Mouse (Mus musculus) cerebellum, adult 11-12 months (tissue): Measurements from ENCODE around the gene Adamts6.

Source experiments
- DNase-seq: peaks from one replicate; pipeline ENCODE4 v3.0.0; 2022

The Adamts6 gene

DNA sequence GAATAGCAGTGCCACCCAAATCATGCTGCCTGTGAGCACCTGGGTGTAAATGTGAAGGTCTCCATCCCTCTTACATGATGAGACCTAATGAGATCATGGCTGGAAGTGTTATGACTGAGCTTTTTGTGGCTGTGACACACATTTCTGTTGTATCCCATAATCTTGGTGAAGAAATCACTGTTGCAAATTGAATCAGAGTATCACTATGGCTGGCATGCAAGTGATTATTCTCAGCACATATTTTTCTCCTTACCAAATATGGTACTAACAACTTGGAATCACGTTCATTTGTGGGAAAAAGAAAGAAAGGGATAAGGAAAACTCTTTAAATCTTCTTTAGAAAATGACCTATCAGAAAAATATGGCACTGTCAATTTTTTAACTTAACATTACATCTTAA lies 180.4 kb downstream of the Adamts6 start:
- no peak for DNase-seq

DNA sequence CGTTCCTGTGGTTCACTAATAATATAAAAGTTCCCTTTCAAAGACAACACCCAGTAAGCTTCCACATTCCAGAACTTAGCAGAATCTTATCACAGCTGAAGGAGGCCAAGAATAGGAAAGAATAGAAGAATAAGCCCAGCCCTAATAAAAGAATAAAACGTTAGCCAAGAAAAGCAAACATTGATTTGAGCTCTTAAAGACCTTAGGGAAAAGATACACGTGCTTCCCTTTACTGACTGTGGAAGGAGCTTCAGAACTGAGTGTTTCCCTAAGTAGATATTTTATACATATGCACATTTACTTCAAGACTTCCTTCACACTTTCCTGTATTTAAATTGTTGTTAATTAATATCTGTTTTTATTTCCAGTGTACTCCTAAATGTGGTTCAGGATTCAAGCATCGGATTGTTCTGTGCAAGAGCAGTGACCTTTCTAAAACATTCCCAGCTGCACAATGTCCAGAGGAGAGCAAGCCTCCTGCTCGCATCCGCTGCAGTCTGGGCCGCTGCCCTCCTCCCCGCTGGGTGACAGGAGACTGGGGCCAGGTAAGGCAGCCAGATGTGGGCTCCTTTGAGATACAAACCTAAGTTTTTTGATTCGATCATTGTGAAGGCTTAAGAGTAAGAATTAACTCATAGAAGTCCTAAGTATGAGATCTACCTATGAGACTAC lies 188.8 kb downstream of the Adamts6 start:
- no peak for DNase-seq

DNA sequence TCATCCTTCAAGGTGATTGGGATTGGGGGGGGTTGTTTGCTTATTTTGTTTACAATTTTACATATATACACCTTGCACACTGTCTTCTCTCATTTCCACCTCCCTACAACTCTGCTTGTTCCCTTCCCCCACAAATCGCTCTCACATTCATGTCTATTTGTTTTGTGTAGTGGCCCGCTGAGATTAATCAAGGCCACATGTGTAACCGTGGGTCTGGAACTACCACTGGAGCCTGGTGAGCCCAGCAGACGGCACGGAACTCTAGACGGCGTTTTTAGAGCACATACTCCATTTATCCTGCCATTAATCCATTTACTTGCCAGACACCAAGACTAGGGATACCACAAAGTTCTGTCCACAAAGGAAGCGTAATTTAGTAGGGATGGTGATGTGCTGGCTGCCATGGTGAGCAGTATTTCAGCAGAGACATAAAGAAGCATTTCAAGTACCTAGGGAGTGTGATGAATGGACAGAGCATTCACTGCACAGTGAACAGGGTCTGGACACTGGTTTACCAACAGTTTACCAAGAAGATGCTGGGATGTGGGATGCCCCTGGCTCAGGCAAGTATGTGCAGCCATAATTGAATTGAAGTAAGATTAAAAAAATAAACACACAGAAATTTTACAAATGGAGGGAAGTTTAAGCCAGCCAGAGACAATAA lies 194.9 kb downstream of the Adamts6 start:
- no peak for DNase-seq

DNA sequence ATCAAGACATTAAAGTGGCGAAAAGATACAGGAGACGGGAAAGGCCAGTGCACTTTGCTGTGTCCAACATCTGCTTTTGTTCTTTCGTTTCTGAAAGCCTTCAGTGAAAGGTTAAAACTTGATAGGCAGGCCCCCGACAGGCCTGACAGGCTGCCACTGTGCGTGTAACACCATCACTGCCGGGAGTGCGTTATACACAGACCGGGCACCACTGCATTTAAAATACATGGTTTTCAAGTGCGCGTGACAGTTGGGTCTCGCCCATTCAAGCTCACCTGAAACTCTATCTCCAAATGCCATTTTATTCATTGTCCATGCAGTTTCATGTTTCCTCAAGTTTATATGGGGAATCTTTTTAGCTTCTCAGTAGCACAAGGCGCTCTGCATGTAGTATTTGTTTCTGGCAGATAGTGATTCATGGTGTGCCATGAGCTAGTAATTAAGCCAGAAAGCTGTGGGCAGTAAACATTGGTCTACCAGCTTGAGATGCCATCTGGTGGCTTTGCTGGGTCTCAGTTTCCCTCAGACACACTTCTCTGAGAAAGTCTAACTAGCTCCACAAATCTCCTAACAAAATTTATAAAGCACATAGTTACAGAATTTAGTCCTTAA lies 195.6 kb downstream of the Adamts6 start:
- DNase-seq = peak; percentile 12

DNA sequence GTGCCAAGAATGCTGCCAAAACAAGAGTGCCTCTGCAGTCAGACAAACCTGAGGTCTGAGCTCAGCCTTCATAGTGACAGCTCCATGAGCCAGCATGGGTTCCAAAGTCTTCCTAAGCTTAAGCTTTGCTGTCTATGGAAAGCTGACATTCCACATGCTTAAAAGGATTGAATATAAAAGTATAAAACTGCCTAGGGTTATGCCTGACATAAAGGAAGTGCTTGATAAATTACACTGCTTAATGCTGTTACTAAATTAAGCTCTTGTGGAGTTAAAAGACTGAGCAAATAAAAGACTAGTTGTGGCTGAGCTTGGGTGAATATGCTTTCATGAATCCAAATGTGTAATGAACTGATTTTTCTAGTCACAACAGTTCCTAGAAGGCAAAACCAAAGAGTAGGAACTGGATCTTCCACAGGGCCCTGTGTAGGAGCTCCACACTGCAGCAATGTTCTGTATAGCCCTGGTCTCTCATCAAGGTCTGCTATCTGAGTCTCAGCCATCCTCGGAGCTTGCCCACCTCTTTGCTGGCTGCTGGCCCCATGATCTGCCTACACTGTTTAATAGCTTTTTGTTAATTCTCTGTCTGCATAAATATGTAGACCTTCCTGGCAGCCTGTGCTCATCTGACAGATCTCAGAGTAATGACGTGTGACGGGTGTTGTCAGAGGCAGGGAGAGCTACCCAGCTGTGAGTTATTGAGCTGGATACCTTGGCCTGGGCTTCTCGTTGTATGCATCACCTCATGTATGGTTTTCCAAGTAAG lies 203.6 kb downstream of the Adamts6 start:
- no peak for DNase-seq

DNA sequence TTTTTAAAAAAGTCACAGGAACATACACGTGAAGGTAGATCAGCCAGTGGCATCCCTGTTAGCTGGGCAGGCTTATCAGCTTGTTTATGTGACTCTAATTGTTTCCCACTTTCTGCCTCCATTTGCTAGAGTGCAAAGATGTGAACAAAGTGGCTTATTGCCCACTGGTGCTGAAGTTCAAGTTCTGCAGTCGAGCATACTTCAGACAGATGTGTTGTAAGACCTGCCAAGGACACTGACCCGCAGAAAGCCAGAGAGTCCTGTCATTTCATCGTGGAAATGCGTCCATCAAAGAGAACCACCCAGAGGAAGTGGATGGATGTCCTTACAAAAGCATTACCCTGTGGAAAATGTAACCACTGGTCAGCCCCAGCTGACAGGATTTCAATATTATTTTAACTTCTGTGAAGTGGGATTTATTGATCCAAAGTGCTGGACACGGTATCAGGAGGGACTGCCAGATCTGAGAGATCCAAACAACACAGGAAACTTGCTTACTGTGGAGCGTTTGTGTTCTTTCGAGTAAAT lies 205.9 kb downstream of the Adamts6 start:
- no peak for DNase-seq

DNA sequence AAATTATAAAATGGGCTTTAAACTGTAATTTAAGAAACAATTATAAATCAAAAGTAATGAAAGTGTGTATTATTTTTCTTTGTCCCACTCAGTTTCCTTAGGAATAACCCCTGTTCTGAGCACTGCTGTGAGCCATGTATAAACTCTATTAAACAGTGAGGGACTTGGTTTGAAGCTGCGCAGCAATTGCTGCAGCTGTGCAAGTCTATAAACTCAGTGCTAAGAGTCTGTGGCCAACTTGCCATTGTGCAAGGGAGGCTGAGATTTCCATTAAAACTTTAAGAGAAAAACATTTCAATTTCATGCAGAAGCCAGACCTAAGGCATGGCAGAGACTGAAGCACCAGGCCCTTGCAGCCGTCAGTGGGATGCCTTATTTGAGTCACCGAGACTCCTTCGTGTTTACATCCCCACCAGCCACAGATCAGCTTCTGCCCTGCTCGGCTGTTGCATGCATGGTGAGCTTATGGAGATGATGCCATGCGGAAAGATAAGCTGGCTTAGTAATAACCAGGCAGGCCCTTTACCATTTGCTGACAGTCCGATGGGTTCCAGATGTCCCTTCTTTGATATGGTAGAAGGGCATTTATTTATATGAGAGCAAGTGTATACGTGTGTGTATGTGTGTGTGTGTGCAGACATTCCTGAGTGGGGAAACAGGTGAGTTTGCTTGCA lies 206.7 kb downstream of the Adamts6 start:
- DNase-seq = no peak

DNA sequence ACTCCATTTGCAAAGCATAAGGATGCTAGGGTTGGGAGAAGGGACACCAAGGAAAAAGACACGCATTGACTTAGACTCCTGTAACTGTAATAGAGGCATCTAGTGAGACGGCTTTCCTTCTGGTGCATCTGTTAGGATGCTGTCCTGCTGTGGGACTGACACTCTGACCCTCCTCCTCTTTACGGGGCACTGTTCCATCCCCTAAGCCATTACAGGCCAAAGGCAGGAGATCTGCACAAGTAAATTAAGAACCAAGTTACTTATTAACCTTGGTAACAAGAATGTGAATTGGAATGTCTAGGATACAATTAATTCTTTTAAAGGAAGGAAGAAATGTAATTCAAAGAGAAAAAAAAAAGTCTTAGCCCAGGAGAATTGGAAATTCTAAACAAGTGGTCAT lies 210.0 kb downstream of the Adamts6 start:
- DNase-seq = no peak

DNA sequence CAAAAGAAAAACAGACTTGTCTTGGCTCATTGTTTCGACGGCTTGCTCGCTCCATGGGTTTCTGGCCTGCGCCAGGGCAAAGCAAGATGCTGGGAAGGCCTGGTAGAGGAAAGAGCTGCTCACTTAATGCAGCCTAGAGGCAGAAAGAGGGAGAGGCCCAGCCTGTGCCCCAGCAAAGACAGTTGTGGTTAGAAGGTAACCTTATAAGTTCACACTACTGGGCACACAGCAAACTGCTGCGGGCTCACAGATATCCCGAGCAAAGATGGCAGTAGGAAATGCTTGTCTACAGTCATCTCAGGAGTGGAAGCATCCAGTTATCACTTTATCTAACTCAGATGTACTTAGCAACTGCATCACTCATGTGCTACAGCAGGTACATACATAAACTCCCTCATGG lies 211.0 kb downstream of the Adamts6 start:
- DNase-seq = no peak

DNA sequence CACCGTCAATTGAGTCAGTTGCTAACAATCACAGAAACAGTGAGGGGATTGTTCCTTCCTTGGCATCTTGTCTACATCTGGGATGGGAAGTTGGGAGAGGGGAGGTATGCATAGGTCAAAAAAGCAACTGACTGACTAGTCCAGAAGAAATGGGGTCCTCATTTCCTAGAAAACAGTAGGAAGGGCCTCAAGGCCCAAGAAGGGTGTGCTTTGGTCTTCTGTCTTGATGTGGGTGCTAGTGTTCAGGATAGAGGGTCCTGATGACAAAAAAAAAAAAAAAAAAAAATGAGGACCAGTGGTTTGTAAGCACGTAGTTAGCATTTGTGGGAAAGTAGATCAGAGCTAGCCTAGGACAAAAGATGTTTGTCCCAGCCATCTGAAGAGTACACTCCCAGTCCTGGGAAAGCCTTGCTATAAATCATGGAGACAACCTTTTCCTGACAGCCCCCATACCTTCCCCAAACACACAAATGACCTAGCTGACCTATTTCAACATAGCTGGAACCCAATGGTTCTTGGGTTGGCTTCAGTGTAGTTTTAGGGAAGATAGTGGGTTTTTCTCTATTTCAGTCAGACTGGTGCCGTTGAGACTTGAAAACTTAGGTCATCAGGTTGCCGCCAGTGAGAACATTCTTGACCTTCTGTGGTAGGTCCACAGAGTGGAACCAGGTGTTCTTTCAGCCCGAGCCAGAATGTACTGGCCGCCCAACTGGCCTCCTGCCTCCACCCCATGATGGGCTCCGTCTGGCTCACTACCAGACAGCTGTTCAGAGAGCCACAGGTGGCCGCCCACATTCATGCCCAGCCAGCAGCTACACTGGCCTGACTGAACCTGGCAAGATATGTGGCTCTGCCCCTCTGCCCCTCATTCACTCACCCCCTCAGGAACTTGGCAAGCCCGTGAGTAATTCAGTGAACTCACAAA lies 211.7 kb downstream of the Adamts6 start:
- no peak for DNase-seq

DNA sequence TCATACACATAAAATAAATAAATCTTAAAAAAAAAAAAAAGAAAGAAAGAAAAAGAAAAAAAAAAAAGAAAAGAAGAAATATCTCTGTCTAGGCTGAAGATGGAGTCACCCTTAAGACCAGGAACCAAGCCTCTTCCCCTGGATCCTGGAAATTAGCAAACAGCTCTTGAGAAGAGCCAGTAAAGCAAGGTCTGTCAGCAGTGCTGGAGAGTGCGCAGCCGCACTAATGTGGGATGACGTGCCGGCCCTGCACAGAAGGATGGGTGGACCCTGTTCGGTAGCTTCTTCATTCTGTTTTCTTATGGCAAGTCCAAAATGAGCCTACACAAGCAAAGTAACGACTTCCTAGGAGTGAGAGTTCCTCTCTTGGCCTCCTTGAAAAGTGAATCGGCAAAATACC lies 214.8 kb downstream of the Adamts6 start:
- DNase-seq = no peak

DNA sequence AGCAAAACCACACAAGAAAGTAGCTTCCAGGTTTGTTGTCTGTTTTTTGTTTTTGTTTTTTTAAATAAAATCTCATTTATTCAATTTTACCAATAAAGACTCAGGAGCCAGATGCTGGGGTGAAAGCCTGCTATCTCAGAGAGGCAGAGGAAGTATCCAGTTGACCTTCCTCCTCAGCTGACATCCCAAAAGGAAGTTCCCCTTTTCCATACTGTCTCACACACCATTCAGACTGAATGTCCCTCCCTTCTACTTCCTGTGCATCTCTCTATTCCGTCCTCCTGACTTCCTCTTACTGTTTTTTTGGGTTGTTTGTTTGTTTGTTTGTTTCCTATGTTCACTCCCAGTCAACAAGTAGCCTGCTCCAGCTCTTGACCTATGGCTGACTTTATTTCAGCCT lies 216.4 kb downstream of the Adamts6 start:
- no peak for DNase-seq

DNA sequence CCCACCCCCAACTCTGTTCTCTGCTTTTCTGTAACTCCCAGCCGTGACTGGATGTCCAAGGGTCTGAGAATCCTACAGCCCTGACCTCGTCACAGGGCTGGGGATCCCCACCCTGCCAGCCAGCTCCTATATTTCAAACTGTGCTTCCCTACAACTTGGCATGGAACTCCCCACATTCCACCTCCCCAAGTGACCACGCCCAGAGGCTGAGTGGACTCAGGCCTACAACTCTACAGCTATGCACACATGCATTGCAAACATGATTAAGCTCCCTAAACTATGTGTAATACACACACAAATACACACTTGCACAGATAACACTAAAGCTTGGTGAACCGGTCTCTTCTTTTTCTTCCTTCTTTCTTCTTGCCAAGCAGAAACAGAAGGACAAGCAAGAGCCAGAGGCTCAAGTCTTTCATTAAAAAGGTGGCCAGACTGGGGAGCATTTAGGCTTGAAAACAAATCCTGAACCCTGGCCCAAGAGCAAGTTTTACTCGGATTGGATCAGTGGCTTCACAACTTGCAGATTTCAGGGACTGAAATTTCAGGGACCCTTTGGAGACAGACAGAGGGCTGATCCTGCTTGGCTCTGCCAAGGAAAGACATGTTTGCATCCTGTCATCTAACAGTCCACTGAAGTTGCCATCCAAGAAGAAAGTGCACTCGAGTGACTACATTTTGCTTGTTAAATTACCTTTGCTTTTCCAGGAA lies 218.7 kb downstream of the Adamts6 start:
- DNase-seq = no peak

DNA sequence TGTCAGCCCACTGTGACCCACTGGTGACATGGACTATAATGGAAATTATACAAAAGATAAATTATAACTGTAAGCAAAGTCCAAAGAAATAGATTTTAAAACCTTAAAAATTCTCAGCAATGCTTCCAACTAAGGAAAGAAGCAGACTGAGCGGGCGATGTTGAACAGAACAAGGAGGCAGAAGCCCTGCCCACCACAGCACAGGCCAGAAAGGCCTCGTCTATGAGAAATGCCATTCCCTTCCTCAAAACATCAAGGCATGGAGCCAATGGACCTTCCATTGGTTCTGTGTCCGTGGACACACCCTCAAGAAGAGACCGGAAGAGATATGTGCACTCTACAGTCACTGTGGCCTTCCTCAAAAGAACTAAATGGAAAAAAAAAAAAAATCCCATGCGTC lies 220.0 kb downstream of the Adamts6 start:
- DNase-seq = no peak

DNA sequence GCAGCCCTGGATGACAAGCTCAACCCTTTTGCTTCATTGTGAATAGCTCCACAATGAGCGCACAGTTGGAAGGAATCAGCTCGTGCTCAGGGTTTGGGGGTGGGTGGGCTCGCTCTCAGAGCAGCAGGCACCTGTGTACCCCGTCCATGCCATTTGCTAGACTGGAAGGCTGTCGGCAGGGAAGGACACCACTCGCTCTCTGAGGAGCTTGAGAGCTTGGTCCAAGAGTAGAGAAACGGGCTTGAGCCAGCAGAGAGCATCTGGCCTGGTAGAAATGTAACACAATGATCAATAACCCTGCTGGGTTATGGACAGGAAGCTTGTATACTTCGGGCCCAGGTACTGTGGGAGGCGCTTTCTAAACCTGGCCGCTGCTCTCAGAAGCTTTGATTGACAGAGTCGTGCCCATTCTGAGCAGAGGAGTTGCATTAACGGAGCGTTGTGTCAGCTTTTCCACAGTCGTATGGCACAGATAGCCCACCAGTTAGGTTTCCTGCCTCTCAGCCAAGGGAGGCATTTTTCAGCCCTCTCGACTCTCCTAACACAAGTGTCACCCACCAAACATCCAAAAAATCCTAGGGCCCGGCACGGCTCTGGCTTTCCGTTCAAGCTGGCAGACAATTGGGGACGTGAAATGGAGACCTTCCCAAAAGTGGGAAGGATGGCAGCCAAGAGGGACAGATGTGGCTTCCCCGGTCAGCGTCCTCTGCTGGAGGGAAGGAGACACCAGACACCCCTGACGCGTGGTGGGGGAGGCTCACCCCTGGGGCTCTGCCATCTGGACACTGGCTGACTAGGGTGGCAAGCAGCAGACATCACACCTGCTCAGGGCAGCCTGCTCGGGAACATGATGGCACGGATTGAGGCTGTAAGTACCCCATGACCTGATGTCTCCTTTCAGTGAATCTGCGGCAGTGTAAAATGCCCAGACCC lies 222.2 kb downstream of the Adamts6 start:
- DNase-seq = peak; percentile 76

DNA sequence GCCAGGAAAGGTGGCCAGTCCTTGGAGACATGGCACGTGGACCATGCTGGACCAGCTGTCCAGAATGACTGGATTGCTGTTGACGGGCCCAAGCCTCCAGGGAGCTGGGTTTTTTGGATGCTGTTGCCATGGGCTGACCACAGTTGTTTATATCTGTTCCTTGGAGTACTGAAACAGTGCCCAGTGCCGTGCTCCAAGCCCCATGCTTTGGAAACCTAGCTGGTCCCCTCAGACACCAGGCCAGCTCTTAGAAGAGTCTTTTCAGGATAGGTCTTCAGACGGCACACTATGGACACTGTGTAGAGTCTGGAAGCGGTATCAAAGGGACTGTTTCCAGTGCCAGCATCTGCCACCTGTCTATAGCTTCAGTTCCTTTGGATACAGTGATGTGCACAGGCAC lies 223.1 kb downstream of the Adamts6 start:
- DNase-seq = peak; percentile 15

DNA sequence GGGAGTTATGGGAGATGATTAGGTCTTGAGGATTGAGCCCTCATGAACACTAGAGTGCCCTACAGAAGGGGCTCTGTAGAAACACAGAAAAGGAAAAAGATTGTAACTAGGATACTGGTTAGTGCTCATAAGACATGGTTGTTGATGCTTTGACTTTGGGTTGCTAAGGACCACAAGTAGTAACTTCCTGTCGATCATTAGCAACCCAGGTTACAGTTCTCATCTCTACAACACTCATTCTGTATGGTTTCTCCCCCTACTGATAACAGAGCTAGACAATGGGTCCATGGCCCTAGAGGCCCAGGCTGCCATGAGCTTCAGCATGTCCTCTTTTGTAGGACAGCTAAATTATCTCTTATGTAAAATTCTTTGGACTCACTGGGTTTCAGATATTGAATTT lies 227.4 kb downstream of the Adamts6 start:
- no peak for DNase-seq

DNA sequence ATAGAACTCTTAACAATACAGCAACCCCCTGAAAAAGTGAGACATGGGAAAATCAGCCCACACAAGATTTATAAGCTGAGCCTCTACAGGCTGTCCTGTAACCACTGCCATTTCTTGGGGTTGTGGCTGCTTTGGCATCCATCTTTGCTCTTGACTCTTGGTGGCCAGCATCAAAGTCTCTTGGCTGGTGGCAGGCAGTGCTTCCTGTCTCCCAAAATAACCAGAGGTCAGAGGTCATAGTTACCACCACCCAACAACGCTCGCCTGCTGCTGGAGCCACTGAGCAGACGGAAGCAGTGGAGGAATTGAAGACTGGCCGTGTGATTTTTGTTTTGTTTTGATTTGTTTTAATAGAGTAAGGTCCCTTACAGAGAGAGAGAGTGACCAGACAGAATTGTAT lies 228.5 kb downstream of the Adamts6 start:
- DNase-seq = no peak

DNA sequence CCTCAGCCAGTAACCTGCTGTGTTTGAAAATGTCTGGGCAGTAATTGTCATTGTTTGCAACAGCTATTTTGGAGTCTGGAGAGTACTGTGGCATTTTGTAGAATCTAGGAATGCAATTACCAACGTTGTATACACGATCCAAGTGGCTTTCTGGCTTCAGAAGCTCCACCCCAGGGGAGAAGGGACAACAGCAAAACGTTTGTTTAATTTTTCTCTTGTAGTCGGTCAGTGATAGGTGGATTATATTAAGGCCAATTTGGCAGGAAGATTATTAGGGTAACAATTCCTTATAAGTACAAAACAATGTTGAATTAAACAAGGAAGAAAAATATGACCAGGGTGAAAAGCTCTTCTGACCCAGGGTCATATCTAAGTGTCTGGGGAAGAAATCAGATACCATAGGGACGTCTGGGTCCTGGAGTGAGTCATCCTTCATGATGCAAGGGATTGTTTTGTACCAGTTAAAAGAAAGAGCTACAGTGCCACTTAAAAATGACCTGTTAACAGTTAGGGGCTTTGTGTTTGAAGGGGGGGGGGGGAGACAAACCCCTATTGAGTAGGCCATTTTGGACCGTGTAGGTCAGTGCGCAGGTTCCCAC lies 229.2 kb downstream of the Adamts6 start:
- no peak for DNase-seq
